Mouse (Mus musculus): Measurements from ENCODE around the gene Pum2. TPM values are rescaled to one million over a fixed set of nuclear protein-coding genes. Genes with fewer than 3 reads are reported as not detected.

Gene Pum2
- 46.2 and 53.6 TPM in 2 replicates for polyA plus RNA-seq (2012; rRNA removed)

- TF ChIP-seq POLR2A (IDR thresholded peaks at IDR 0.05; ENCODE audit: low read depth, low read length) (peak; percentile 82), CTCF (IDR thresholded peaks at IDR 0.05; ENCODE audit: extremely low read depth, insufficient read depth, insufficient read length, insufficient replicate concordance) (no peak)
- Histone ChIP-seq H3K4me3 (ENCODE audit: extremely low read depth, insufficient read depth, insufficient read length) (peak within 1 kb of the TSS; percentile 88), H3K27me3 (ENCODE audit: control insufficient read depth, insufficient read depth, low read length) (no peaks in the 10 kb centered on the region), H3K36me3 (ENCODE audit: control insufficient read depth, insufficient read depth, low read length) (no peaks in the 10 kb centered on the region), H3K27ac (ENCODE audit: insufficient read depth, low read length) (peak within 1 kb of the TSS; percentile 99), H3K4me1 (ENCODE audit: control insufficient read depth, insufficient read depth, insufficient read length) (peaks cover 4% of the 10 kb centered on the region)
- DNase-seq (ENCODE audit: low read depth in 1 of 2, low spot score in 2 of 2): peak; percentile 85 to 89
- 1% methylated on average over 28 of the region's 41 CpGs for WGBS
Observed at GRCm38 (mm10) chr12:8673974-8674306, at the start of gene Pum2. Gene Pum2 (plus strand): TSS chr12:8674134.

GRCm38 (mm10) chr12:8629537-8629936 lies 44.4 kb upstream of the Pum2 start:
- H3K27me3 ChIP-seq (ENCODE audit: control insufficient read depth, insufficient read depth, low read length): no peaks in the 10 kb centered on the region
- TF ChIP-seq POLR2A (IDR thresholded peaks at IDR 0.05; ENCODE audit: low read depth, low read length): no peak
- TF ChIP-seq CTCF (IDR thresholded peaks at IDR 0.05; ENCODE audit: extremely low read depth, insufficient read depth, insufficient read length, insufficient replicate concordance): no peak
- no peaks in the 10 kb centered on the region for H3K4me1 ChIP-seq (ENCODE audit: control insufficient read depth, insufficient read depth, insufficient read length)
- no peak for DNase-seq (ENCODE audit: low read depth in 1 of 2, low spot score in 2 of 2)
- WGBS: 100% methylated on average over 6 of the region's 6 CpGs
- no peaks in the 10 kb centered on the region for H3K36me3 ChIP-seq (ENCODE audit: control insufficient read depth, insufficient read depth, low read length)
- no peak overlapping the region for H3K27ac ChIP-seq (ENCODE audit: insufficient read depth, low read length)
- no peak overlapping the region for H3K4me3 ChIP-seq (ENCODE audit: extremely low read depth, insufficient read depth, insufficient read length)

GRCm38 (mm10) chr12:8631691-8632090 lies 42.2 kb upstream of the Pum2 start:
- WGBS: 97% methylated on average over 1 of the region's 1 CpGs
- Histone ChIP-seq H3K27me3 (ENCODE audit: control insufficient read depth, insufficient read depth, low read length) (no peaks in the 10 kb centered on the region), H3K4me3 (ENCODE audit: extremely low read depth, insufficient read depth, insufficient read length) (no peak overlapping the region), H3K36me3 (ENCODE audit: control insufficient read depth, insufficient read depth, low read length) (no peaks in the 10 kb centered on the region), H3K4me1 (ENCODE audit: control insufficient read depth, insufficient read depth, insufficient read length) (no peaks in the 10 kb centered on the region), H3K27ac (ENCODE audit: insufficient read depth, low read length) (no peak overlapping the region)
- TF ChIP-seq POLR2A (IDR thresholded peaks at IDR 0.05; ENCODE audit: low read depth, low read length): no peak
- no peak for TF ChIP-seq CTCF (IDR thresholded peaks at IDR 0.05; ENCODE audit: extremely low read depth, insufficient read depth, insufficient read length, insufficient replicate concordance)
- no peak for DNase-seq (ENCODE audit: low read depth in 1 of 2, low spot score in 2 of 2)

GRCm38 (mm10) chr12:8632737-8633365 lies 41.1 kb upstream of the Pum2 start:
- 83% methylated on average over 2 of the region's 2 CpGs for WGBS
- DNase-seq (ENCODE audit: low read depth in 1 of 2, low spot score in 2 of 2): no peak
- no peak for TF ChIP-seq CTCF (IDR thresholded peaks at IDR 0.05; ENCODE audit: extremely low read depth, insufficient read depth, insufficient read length, insufficient replicate concordance)
- TF ChIP-seq POLR2A (IDR thresholded peaks at IDR 0.05; ENCODE audit: low read depth, low read length): no peak

GRCm38 (mm10) chr12:8634306-8634705 lies 39.6 kb upstream of the Pum2 start:
- H3K4me3 ChIP-seq (ENCODE audit: extremely low read depth, insufficient read depth, insufficient read length): no peak overlapping the region
- no peaks in the 10 kb centered on the region for H3K27me3 ChIP-seq (ENCODE audit: control insufficient read depth, insufficient read depth, low read length)
- TF ChIP-seq CTCF (IDR thresholded peaks at IDR 0.05; ENCODE audit: extremely low read depth, insufficient read depth, insufficient read length, insufficient replicate concordance): no peak
- WGBS: 94% methylated on average over 1 of the region's 1 CpGs
- DNase-seq (ENCODE audit: low read depth in 1 of 2, low spot score in 2 of 2): no peak
- H3K27ac ChIP-seq (ENCODE audit: insufficient read depth, low read length): no peak overlapping the region
- no peaks in the 10 kb centered on the region for H3K36me3 ChIP-seq (ENCODE audit: control insufficient read depth, insufficient read depth, low read length)
- no peaks in the 10 kb centered on the region for H3K4me1 ChIP-seq (ENCODE audit: control insufficient read depth, insufficient read depth, insufficient read length)

More at GRCm38 (mm10) chr12:8632737-8633365, 41.1 kb upstream of the Pum2 start:
- no peak overlapping the region for H3K4me3 ChIP-seq (ENCODE audit: extremely low read depth, insufficient read depth, insufficient read length)
- no peak overlapping the region for H3K27ac ChIP-seq (ENCODE audit: insufficient read depth, low read length)
- H3K27me3 ChIP-seq (ENCODE audit: control insufficient read depth, insufficient read depth, low read length): no peaks in the 10 kb centered on the region
- no peaks in the 10 kb centered on the region for H3K4me1 ChIP-seq (ENCODE audit: control insufficient read depth, insufficient read depth, insufficient read length)
- H3K36me3 ChIP-seq (ENCODE audit: control insufficient read depth, insufficient read depth, low read length): no peaks in the 10 kb centered on the region

GRCm38 (mm10) chr12:8635546-8635945 lies 38.4 kb upstream of the Pum2 start:
- no peaks in the 10 kb centered on the region for H3K4me1 ChIP-seq (ENCODE audit: control insufficient read depth, insufficient read depth, insufficient read length)
- WGBS: 100% methylated on average over 4 of the region's 4 CpGs
- no peak for DNase-seq (ENCODE audit: low read depth in 1 of 2, low spot score in 2 of 2)
- no peak overlapping the region for H3K4me3 ChIP-seq (ENCODE audit: extremely low read depth, insufficient read depth, insufficient read length)
- TF ChIP-seq POLR2A (IDR thresholded peaks at IDR 0.05; ENCODE audit: low read depth, low read length) (no peak), CTCF (IDR thresholded peaks at IDR 0.05; ENCODE audit: extremely low read depth, insufficient read depth, insufficient read length, insufficient replicate concordance) (no peak)
- no peak overlapping the region for H3K27ac ChIP-seq (ENCODE audit: insufficient read depth, low read length)
- H3K36me3 ChIP-seq (ENCODE audit: control insufficient read depth, insufficient read depth, low read length): no peaks in the 10 kb centered on the region
- H3K27me3 ChIP-seq (ENCODE audit: control insufficient read depth, insufficient read depth, low read length): no peaks in the 10 kb centered on the region

GRCm38 (mm10) chr12:8636945-8637344 lies 37.0 kb upstream of the Pum2 start:
- no peaks in the 10 kb centered on the region for H3K36me3 ChIP-seq (ENCODE audit: control insufficient read depth, insufficient read depth, low read length)

More at GRCm38 (mm10) chr12:8636945-8637344, 37.0 kb upstream of the Pum2 start:
- H3K27ac ChIP-seq (ENCODE audit: insufficient read depth, low read length): no peak overlapping the region
- no peak for DNase-seq (ENCODE audit: low read depth in 1 of 2, low spot score in 2 of 2)
- H3K4me1 ChIP-seq (ENCODE audit: control insufficient read depth, insufficient read depth, insufficient read length): no peaks in the 10 kb centered on the region
- no peaks in the 10 kb centered on the region for H3K27me3 ChIP-seq (ENCODE audit: control insufficient read depth, insufficient read depth, low read length)
- TF ChIP-seq POLR2A (IDR thresholded peaks at IDR 0.05; ENCODE audit: low read depth, low read length) (no peak), CTCF (IDR thresholded peaks at IDR 0.05; ENCODE audit: extremely low read depth, insufficient read depth, insufficient read length, insufficient replicate concordance) (no peak)
- WGBS: 85% methylated on average over 14 of the region's 14 CpGs
- H3K4me3 ChIP-seq (ENCODE audit: extremely low read depth, insufficient read depth, insufficient read length): no peak overlapping the region

All from spleen, adult 2 months (tissue).